Mouse (Mus musculus) liver, embryonic 15.5 days (tissue): ENCODE results near the gene Ano9. TPM values are rescaled to one million over a fixed set of nuclear protein-coding genes. Genes with fewer than 3 reads are reported as not detected.
A peak's percentile ranks its signal among the peaks of the same experiment; 100 is the strongest.

Experiments
- ATAC-seq: fragments of 200-750 bp; cut with Nextera tagmentation; 2 replicates; pipeline ENCODE4 v1.8.0; 2017; ENCODE audit warnings: moderate number of reproducible peaks, mild to moderate bottlenecking, moderate library complexity; ENCODE audit not compliant: insufficient read depth
- H3K27ac ChIP-seq: fragments of 300-500 bp; sonication (generic); replicated peaks from 2 replicates; pipeline ENCODE4 v1.5.1; 2015; ENCODE audit warnings: mild to moderate bottlenecking, inconsistent platforms
- H3K27me3 ChIP-seq: fragments of 300-500 bp; sonication (generic); 2 replicates; pipeline ENCODE4 v1.6.1; 2015; ENCODE audit warnings: mild to moderate bottlenecking, inconsistent platforms
- H3K36me3 ChIP-seq: fragments of 300-500 bp; sonication (generic); replicated peaks from 2 replicates; pipeline ENCODE4 v1.6.1; 2015; ENCODE audit warnings: moderate library complexity, mild to moderate bottlenecking, inconsistent platforms
- H3K4me1 ChIP-seq: fragments of 300-500 bp; sonication (generic); replicated peaks from 2 replicates; pipeline ENCODE4 v1.6.1; 2015; ENCODE audit warnings: inconsistent platforms
- H3K4me2 ChIP-seq: fragments of 300-500 bp; sonication (generic); 2 replicates; pipeline ENCODE4 v1.6.1; 2015; ENCODE audit warnings: moderate library complexity, mild to moderate bottlenecking, inconsistent platforms
- H3K4me3 ChIP-seq: fragments of 300-500 bp; sonication (generic); replicated peaks from 2 replicates; pipeline ENCODE4 v1.5.1; 2015; ENCODE audit warnings: mild to moderate bottlenecking, inconsistent platforms
- H3K9ac ChIP-seq: fragments of 300-500 bp; sonication (generic); 2 replicates; pipeline ENCODE4 v1.6.1; 2015; ENCODE audit warnings: moderate library complexity, mild to moderate bottlenecking, inconsistent platforms
- H3K9me3 ChIP-seq: fragments of 300-500 bp; sonication (generic); replicated peaks from 2 replicates; pipeline ENCODE4 v1.6.1; 2016; ENCODE audit warnings: inconsistent platforms
- WGBS: fragments of 180-500 bp; shearing (Covaris S2); methylation state at CpG from one replicate; pipeline ENCODE4 v1.1.7; 2015; ENCODE audit warnings: mixed read lengths; ENCODE audit not compliant: insufficient replicate concordance; 5-methylcytosine and 5-hydroxymethylcytosine counted together
- polyA plus RNA-seq: library from polyadenylated mRNA; unstranded; fragments of >200 nt; fragmentation: Nextera tagmentation; extraction: Ambion mirVana; gene quantifications from 2 replicates; pipeline ENCODE4 v1.2.1, GENCODE M21; 2015

The Ano9 gene
- polyA plus RNA-seq = 0.99 and 1.5 TPM in 2 replicates

DNA sequence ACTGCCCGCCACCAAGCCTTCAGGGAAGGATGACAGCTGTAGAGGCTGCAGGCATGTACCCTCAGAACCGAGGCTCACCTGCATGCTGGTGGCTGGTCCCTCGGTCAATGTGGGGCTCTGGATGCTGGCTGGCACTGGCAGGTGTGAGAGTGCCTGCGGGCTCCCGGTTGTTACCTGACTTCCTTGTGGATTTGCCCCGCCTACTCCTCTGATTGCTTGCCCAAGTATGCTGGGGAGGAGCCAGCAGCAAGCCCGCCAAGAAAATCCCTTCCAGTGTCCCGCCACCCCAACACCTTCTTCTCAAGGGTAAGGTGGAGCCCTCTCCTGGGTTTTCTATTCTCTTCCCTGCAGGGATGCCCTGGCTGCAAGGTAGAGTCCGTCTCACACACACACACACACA is at the start of gene Ano9:
Gene Ano9, minus strand, starts transcription at position 171 of the 400 bp plus-strand sequence.
- Histone ChIP-seq H3K4me1 (peaks cover 69% of the 10 kb centered on the region), H3K27ac (0 out of 2 replicates have a peak within 1 kb of the TSS, but pooled peaks have one; percentile 1), H3K4me2 (peak within 1 kb of the TSS; percentile 0; the same call in 1 of the 2 replicates), H3K9ac (no peak within 1 kb of the TSS), H3K4me3 (no peak within 1 kb of the TSS), H3K27me3 (peaks cover 10% of the 10 kb centered on the region; the same call in 1 of the 2 replicates), H3K9me3 (no peaks in the 10 kb centered on the region), H3K36me3 (no peaks in the 10 kb centered on the region)
- ATAC-seq = no peak
- 42% methylated on average over 9 of the region's 9 CpGs for whole genome bisulfite sequencing

DNA sequence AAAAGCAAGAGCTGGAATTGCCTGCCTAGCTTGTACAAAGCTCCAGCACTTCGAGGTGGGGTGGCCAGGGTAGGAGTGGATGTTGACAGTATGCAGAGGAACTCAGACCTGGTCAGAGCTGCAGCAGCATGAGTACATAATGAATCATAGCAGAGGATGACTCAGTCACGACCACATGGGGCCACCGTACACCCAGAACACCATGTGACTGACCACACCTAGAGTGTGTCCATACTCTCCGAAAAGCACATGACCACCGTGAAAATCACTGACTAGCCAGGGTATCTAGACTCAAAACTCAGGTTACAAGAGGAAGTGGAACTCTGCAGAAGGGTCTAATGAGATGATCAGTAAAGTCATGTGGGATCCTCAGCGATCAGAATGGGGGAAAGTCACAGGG is 47.2 kb upstream of the Ano9 start:
- H3K4me3 ChIP-seq = no peak overlapping the region
- no peak overlapping the region for H3K4me2 ChIP-seq
- no peaks in the 10 kb centered on the region for H3K9me3 ChIP-seq
- H3K27me3 ChIP-seq = no peaks in the 10 kb centered on the region
- H3K27ac ChIP-seq = no peak overlapping the region
- H3K36me3 ChIP-seq = peaks cover 60% of the 10 kb centered on the region
- H3K4me1 ChIP-seq = peaks cover 40% of the 10 kb centered on the region
- H3K9ac ChIP-seq = no peak overlapping the region
- WGBS = 66% methylated on average over 6 of the region's 6 CpGs
- no peak for ATAC-seq

DNA sequence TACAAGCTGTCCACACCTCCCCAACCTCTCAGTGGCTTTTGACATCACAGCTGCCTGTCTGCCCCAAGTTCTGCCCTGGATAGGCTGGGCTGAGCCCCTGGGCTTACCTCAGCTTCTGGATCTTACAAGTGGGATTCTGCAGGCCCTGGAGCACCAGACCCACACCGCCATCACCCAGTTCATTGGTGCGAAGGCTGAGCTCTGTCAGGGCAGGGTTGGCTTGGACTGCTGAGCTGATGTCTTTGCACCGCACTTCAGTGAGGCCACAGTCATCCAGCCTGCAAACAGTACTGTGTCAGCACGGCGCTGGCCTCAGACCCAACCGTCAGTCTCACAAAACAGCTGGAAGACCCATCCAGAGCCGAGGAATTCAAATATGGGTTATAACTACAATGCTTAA is 46.8 kb upstream of the Ano9 start:
- Histone ChIP-seq H3K4me1 (peaks cover 35% of the 10 kb centered on the region), H3K36me3 (peaks cover 64% of the 10 kb centered on the region), H3K4me3 (no peak overlapping the region), H3K4me2 (no peak overlapping the region), H3K27ac (no peak overlapping the region), H3K9me3 (no peaks in the 10 kb centered on the region), H3K27me3 (no peaks in the 10 kb centered on the region), H3K9ac (no peak overlapping the region)
- 88% methylated on average over 7 of the region's 7 CpGs for WGBS
- ATAC-seq = no peak

DNA sequence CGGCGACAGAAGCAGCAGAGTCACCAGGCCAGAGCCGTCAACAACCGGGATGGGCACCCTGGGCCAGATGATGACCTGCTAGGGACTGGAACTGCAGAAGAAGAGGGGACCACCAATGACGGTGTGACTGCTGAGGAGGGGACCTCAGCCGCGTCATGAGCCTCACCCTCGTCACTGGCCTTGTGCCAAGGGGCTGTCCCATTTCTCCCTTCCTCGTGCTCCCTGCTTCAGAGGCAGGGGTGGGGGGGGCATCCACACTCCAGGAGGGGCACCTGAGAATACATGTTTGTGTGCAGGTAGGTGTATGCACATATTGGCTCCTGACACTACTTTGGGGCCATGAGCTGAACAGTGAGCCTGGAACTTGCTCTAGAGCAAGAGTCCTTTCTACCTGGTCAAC is 37.8 kb upstream of the Ano9 start:
- Histone ChIP-seq H3K27me3 (no peaks in the 10 kb centered on the region), H3K27ac (no peak overlapping the region), H3K9ac (no peak overlapping the region), H3K9me3 (no peaks in the 10 kb centered on the region), H3K4me3 (no peak overlapping the region), H3K36me3 (peaks cover 98% of the 10 kb centered on the region), H3K4me1 (0 out of 2 replicates have a peak, but pooled peaks cover 2% of the 10 kb centered on the region), H3K4me2 (no peak overlapping the region)
- 88% methylated on average over 9 of the region's 9 CpGs for WGBS
- no peak for ATAC-seq

DNA sequence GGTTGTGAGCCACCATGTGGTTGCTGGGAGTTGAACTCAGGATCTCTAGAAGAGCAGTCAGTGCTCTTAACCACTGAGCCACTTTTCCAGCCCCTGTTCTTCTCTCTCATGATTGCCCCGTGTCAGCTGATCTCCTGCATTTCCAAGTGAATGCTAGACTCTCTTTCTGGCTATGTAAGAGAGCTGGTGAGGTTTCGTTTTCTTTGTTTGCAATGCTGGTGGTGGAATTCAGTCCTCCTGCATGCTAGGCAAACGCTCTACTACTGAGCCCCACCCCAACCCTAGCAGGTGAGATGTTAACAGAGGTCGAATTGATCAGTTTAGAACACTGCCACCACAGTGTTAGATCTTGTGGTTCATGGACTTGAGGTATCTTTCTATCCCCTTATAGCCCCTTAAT is 31.0 kb upstream of the Ano9 start:
- Histone ChIP-seq H3K4me2 (no peak overlapping the region), H3K4me3 (no peak overlapping the region), H3K36me3 (peaks cover 99% of the 10 kb centered on the region), H3K4me1 (peaks cover 54% of the 10 kb centered on the region), H3K27ac (no peak overlapping the region), H3K9me3 (no peaks in the 10 kb centered on the region), H3K9ac (no peak overlapping the region), H3K27me3 (no peaks in the 10 kb centered on the region)
- 73% methylated on average over 4 of the region's 4 CpGs for WGBS
- no peak for ATAC-seq

DNA sequence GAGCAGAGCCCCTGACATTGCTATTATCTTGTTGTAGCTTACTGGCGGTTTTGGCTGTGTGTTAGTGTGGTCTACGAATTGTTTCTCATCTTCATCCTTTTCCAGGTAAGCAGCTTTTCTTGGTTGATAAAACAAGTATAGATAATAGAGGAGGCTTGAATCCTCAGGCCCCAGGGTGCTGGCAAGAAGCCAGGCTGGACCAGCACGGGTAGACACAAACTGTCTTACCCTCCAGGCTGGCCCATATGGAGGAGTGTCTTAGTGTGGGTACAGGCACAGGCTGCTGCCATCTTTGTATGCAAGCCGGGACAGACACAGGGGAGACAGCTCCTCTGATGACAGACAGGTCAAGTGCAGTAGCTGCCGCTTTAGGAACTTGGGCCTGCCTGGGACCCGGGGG is 29.4 kb upstream of the Ano9 start:
- Histone ChIP-seq H3K9ac (peak overlapping the region; percentile 3; the same call in 1 of the 2 replicates), H3K4me2 (peak overlapping the region; percentile 49), H3K36me3 (peaks cover 99% of the 10 kb centered on the region), H3K27ac (peak overlapping the region; percentile 83), H3K4me3 (peak overlapping the region; percentile 24; the same call in 1 of the 2 replicates), H3K4me1 (peaks cover 69% of the 10 kb centered on the region), H3K9me3 (no peaks in the 10 kb centered on the region), H3K27me3 (no peaks in the 10 kb centered on the region)
- peak; percentile 10; the same call in 1 of the 2 replicates for ATAC-seq
- WGBS = 50% methylated on average over 6 of the region's 6 CpGs

DNA sequence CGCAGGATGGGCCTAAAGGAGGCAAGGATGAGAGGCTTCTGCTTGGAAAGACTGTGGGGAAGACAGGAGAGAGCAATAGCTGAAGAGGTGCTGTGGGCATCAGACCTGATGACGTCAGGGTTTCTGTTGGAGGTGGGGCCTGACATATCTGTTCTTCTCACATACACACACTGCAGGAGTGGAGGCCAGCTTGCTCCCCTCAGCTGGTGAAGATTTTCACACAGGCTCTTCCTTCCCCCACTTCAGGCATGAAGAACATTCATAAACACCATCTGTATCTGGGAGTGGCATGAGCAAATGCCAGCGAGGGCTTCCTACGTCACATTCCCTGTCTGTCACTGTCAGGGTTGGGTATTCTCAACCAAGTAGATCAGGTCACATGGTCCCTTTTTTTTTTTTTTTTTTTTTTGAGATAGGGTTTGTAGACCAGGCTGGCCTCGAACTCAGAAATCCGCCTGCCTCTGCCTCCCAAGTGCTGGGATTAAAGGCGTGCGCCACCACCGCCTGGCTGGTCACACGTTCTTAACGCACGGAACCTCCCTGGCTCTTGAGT is 28.5 kb upstream of the Ano9 start:
- H3K4me1 ChIP-seq = peaks cover 78% of the 10 kb centered on the region
- 66% methylated on average over 12 of the region's 12 CpGs for WGBS
- 0 out of 2 replicates have a peak overlapping the region, but pooled peaks have one; percentile 0 for H3K4me3 ChIP-seq
- H3K9ac ChIP-seq = peak overlapping the region; percentile 37; the same call in 1 of the 2 replicates
- H3K4me2 ChIP-seq = peak overlapping the region; percentile 49
- no peaks in the 10 kb centered on the region for H3K9me3 ChIP-seq
- H3K36me3 ChIP-seq = peaks cover 98% of the 10 kb centered on the region
- H3K27ac ChIP-seq = peak overlapping the region; percentile 83
- peak; percentile 80 for ATAC-seq
- no peaks in the 10 kb centered on the region for H3K27me3 ChIP-seq

DNA sequence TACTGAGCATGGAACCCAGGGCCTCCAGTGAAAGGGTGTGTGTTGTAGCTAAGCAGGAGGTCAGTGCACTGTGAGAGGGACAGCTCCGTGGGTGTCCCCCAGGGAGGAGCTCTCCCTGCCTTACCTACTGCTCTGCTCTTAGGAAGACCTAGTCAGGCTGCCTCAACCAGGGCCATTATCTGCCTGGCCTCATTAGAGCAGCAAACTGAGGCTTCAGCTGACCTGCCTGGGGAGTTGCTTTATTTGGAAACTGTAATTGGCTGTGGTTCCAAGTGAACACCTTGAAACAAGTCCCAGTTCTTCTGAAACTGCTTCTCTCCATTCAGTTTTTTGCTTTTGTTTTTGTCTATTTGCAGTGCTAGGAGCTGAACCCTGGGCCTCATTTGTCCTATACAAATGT is 27.8 kb upstream of the Ano9 start:
- 56% methylated on average over 1 of the region's 1 CpGs for WGBS
- Histone ChIP-seq H3K4me1 (peaks cover 84% of the 10 kb centered on the region), H3K4me3 (0 out of 2 replicates have a peak overlapping the region, but pooled peaks have one; percentile 7), H3K36me3 (peaks cover 98% of the 10 kb centered on the region), H3K9ac (peak overlapping the region; percentile 37; the same call in 1 of the 2 replicates), H3K9me3 (no peaks in the 10 kb centered on the region), H3K27ac (peak overlapping the region; percentile 83), H3K4me2 (peak overlapping the region; percentile 49), H3K27me3 (no peaks in the 10 kb centered on the region)
- ATAC-seq = peak; percentile 32

DNA sequence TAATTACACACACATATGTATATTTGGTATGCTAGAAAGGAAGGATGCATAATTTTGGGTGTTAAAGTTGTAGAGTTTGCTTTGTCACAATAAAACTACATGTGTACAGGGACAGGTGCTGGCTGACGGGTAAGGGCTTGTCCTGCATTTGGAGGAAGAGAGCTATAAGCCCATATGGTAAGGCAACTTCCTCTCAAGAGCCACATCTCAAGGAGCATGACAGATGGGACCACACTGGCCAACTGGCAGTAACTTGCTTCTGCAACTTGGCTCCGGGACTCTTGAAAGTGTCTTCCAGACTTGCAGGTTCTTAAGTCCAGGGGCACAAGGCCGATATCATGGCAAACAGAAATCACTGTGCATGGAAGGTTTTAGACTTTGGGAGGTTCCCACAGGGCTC is 27.0 kb upstream of the Ano9 start:
- WGBS = 70% methylated on average over 3 of the region's 3 CpGs
- Histone ChIP-seq H3K27me3 (no peaks in the 10 kb centered on the region), H3K4me1 (peaks cover 92% of the 10 kb centered on the region), H3K27ac (peak overlapping the region; percentile 83), H3K9ac (0 out of 2 replicates have a peak overlapping the region, but pooled peaks have one; percentile 5), H3K4me2 (peak overlapping the region; percentile 30; the same call in 1 of the 2 replicates), H3K4me3 (no peak overlapping the region), H3K9me3 (no peaks in the 10 kb centered on the region), H3K36me3 (peaks cover 98% of the 10 kb centered on the region)
- no peak for ATAC-seq

DNA sequence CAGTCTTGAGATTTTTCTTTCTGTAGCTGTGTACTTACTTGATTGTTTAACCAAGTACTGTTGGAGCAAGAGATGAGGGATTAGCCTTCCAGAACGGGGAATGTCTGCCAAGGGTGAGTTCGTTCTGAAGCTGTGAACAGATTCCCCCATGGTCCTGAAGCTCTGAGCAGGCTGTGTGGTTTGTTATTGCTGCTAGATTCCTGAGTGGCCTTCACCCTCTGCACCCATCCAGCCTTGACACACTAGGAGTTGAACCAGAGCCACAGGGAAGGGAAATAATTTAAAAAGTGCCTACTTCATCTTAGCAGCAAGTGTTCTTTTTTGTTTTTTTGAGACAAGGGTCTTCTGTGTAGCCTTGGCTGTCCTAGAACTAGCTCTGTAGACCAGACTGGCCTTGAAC is 26.3 kb upstream of the Ano9 start:
- WGBS = 87% methylated on average over 2 of the region's 2 CpGs
- peaks cover 99% of the 10 kb centered on the region for H3K36me3 ChIP-seq
- H3K4me2 ChIP-seq = no peak overlapping the region
- no peak overlapping the region for H3K4me3 ChIP-seq
- ATAC-seq = no peak
- H3K9me3 ChIP-seq = no peaks in the 10 kb centered on the region
- H3K4me1 ChIP-seq = peaks cover 96% of the 10 kb centered on the region
- no peaks in the 10 kb centered on the region for H3K27me3 ChIP-seq
- H3K27ac ChIP-seq = peak overlapping the region; percentile 42
- no peak overlapping the region; the same call in 1 of the 2 replicates for H3K9ac ChIP-seq

DNA sequence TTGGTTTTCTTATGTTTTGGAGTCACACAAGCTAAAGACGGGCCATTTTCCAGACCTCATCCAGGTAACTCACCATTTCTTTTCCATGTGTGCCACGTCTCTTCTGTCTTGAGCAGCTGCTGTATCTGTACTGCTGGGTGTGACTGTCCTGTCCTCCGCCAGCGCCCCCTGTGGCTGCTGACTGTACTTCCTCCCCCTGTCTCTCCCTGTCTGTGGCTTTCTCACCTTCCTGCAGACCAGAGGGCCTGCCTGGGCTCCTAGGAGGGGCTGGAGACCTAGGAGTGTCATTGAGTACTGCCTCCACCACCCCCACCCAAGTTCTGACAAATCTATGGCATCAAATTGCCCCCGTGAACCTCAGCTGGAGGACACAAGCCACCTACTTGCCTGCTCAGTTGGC is 25.5 kb upstream of the Ano9 start:
- Histone ChIP-seq H3K9ac (no peak overlapping the region), H3K4me3 (no peak overlapping the region), H3K4me2 (no peak overlapping the region), H3K27ac (peak overlapping the region; percentile 51), H3K4me1 (peaks cover 98% of the 10 kb centered on the region), H3K27me3 (no peaks in the 10 kb centered on the region), H3K36me3 (peaks cover 99% of the 10 kb centered on the region), H3K9me3 (no peaks in the 10 kb centered on the region)
- ATAC-seq = no peak
- WGBS = 41% methylated on average over 5 of the region's 5 CpGs
